Mouse (Mus musculus) heart, adult 18-20 months (tissue): ENCODE data around the gene Spata20. TPM values are rescaled to one million over a fixed set of nuclear protein-coding genes. Genes with fewer than 3 reads are reported as not detected.

Experiments
- DNase-seq, 2 experiments: peaks; one replicate each; pipeline ENCODE4 v3.0.0; 2021 to 2022; ENCODE audit warnings: mixed read lengths in 1 of 2
- total RNA-seq, 2 experiments: library from RNA; stranded (reverse); gene quantifications; 2 replicates each; pipeline ENCODE4 v1.2.3; 2021

Spata20 gene
- total RNA-seq, 2 experiments from 2014 or later: 0.17 to 0.54 TPM

- DNase-seq: no peak
These were observed 3.2 kb downstream of the Spata20 start for GRCm38 (mm10) chr11:94482738-94483137.

- DNase-seq: peak; percentile 53 to 56
These were observed 4.0 kb downstream of the Spata20 start for GRCm38 (mm10) chr11:94481963-94482362.

- no peak for DNase-seq
These were observed 5.6 kb downstream of the Spata20 start for GRCm38 (mm10) chr11:94480382-94480781.

DNA sequence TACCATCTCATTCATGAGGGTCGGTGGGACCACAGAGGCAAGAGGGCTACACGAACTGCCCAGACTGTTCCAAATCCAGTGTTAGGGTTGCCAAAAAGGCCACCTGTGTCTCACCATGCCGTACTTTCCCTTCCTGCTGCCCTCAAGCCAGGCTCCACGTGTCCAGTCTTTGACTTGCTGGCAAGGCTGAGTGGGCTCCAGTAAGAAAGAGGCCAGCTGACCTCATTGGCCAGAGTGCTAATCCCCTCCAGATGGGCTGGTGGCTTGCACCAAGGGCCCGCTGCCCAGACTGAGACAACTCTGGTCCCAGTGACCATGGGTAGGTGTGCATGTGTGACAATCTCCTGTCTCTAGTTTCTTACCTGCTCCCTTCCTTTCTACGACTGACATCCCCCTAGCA is 8.3 kb downstream of the Spata20 start:
- DNase-seq: no peak

DNA sequence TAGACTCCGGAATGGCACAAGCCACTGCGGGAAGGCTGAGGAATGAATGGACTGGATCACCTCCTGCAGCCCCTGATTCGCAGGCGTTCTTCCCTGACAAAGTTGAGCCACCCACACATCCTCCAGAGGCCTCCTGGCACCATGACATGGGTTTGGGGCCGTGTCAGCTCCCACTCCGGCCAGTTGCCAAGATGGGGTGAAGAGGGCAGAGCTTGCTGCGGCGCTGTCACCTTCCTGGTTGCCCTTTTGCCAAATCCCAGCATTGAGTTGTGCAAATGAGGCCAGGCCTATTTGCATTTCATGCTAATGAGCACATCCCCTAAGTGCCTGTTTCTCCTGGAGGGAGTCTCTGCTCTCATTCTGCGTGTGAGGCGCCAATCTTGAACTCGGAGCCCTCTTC is 10.3 kb downstream of the Spata20 start:
- DNase-seq: no peak

- no peak for DNase-seq
These were observed 11.5 kb downstream of the Spata20 start for GRCm38 (mm10) chr11:94474544-94474910.

DNA sequence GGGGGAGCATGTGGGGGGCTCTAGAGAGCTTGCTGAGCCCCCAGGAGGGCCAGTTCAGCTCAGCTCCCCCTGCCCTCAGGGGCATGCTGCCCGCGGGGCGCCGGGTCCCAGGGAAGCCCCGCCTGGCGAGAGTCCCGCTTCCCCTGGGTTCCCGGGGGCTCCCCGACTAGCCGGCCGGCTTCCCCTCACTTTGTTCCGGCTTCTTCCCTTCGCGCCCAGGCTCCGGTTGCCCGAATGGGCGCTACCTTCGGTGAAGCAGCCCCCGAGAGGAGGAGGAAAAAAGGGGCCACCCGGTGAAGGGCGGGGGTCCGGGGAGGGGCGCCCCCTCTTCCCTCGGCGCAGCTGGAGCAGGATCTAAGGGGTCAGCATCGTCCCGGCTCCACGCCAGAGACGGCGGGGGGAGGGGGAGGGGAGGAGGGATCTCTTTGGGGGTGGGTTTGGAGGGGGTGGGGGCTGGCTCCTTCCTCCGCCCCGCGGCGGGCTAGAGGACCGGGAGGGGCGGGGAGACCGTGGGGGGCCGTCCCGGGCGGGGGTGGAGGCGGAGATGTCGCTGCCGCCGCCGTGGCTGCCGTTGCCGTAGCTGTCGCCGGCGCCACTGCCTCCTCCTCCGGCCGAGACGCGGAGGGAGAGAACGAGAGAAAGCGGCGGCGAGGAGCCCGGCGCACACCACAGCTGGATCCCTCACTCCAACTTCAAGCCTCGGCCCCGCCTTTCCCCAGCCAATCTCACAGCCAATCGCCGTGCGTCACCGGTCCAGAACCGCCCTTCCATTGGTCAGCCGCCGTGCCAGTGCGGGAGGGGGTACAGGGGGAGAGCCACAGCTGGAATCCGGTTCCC is 12.1 kb downstream of the Spata20 start, which contains the start of gene Cacna1g:
TSS of gene Cacna1g (minus strand) at position 492 of the 837 bp plus-strand sequence.
- DNase-seq: peak; percentile 91 to 92

DNA sequence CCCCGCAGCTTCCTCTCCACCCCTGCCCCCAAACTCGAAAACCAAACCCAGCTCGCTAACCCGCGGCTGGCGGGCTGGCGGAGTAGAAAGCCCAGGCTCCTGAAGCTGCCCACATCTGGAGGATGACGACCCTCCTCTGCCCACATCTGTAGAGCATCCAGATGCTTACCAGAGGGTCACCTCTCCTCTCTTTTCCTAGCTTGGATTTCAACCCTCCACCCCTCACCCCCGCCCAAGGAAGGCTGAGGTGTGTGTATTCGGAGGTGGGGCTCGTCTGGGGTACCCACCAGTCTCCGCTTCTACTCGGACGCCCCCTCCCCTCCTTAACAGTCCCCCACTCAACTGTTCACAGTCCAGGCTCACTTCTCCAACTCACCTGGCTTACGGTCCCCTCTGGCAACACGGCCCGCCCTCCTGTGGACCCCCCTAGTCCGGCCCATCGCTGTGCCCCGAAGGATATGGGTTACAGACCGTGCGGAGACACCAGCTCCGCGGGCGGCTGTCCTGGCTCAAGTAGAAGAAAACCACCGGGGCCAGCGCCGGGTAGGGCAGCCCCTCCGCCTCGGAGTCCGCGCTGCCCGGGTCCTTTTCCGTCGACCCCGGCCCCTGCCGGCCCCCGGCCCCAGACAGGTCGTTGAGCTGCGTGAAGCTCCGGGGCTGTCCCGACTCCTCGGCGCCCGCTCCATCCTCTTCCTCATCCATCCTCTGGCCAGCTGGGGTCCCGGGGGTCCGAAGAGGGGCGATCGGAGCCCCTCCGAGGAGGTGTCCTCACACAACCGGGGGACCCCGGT is 12.9 kb downstream of the Spata20 start:
- DNase-seq: peak in 1 of 2 experiments; percentile 30

- DNase-seq: no peak
These were observed 13.4 kb downstream of the Spata20 start for GRCm38 (mm10) chr11:94472585-94472915.

- no peak for DNase-seq
These were observed 14.0 kb downstream of the Spata20 start for GRCm38 (mm10) chr11:94471740-94472584.

GRCm38 (mm10) chr11:94470391-94470790 is 15.6 kb downstream of the Spata20 start:
- no peak for DNase-seq

GRCm38 (mm10) chr11:94469136-94470064 is 16.6 kb downstream of the Spata20 start:
- peak in 1 of 2 experiments; percentile 29 for DNase-seq

- no peak for DNase-seq
These were observed 17.4 kb downstream of the Spata20 start for GRCm38 (mm10) chr11:94468582-94469064.

- DNase-seq: no peak
These were observed 19.6 kb downstream of the Spata20 start for GRCm38 (mm10) chr11:94466333-94466855.

- DNase-seq: no peak
These were observed 21.8 kb downstream of the Spata20 start for GRCm38 (mm10) chr11:94464170-94464569.

DNA sequence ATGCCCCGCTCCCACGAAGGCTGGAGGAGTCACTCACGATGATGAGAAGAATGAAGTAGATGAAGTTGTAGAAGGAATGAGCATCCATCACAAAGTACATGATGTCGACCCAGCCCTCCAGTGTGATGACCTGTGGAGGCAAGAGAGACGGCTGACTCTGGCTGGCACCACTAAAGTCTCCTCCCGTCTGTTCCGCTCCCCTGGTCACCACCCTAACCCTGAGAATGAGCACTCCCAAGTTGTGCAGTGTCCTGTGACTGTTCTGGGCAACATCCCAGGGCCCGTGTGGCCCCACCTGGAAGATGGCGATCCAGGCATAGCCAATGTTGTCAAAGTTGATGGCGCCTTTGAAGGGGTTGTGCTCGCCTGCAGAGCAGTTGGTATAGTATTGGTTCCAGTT is 24.1 kb downstream of the Spata20 start:
- DNase-seq: no peak

GRCm38 (mm10) chr11:94457001-94457400 is 29.0 kb downstream of the Spata20 start:
- DNase-seq: no peak

DNA sequence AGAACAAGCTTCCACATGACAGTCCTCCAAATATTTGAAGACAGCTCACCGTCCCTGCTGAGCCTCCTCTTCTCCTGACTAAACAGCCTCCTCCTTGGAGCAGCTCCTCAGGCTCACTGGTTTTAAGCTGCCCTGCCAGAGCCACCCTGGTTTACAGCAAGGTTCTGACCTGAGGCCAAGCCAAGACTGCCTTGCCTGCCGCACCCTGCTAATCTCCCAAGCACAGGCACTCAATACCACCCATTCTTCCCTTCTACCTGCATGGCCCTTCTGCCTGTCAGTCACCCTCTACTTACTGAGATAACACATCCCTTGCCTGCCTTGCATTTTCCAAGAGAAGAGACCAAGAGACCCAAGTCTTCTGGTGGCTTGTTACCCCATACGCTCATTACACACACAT is 29.6 kb downstream of the Spata20 start:
- DNase-seq: no peak

DNA sequence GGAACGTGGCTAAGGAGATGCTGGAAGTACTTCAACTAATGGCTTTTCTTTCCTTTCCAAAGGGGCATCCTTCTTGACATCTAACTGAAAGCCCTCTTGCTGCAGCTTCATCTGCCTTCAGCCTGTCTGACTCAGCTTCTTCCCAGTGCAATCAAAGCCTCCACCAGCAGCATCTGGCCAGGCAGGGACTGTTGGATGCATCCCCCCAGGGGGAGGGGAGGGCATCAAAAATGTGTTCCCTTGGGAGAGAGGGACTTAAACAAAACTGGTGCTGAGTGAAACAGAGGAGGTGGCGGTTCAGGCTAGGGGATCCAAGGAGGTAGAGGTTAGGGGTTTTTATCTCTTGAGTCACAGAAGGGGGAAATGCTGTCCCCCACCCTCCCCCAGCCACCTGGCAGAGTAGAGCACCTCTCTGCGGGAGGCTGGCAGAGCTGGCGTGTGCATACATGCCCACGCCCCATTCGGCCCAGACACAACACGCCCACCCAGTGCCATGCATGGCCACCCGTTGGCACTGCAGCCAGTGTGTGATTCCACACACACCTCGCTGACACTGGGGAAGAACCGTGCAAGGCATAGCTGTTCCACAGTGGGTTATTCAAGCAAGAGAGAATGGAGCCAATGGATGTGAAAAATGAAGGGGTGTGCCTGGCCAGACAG is 30.7 kb downstream of the Spata20 start:
- no peak for DNase-seq

DNA sequence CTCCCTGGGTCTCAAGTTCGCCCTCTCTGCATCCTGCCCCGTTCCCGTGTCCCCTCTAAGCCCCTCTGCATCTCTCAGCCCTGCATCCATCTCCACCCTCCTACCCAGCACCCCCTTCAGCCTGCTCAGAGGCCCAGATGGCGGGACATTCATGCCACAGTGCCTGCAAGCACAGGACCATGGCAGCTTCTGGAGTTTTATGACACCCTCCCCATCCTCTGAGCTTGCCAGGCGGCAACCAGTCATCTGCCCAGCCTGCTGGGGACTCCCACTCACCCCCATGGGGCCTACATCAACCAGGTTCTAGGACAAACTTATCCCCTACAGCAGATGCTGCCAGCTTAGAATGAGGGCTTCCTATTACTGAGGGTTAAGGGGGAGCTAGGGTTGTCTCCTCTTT is 31.2 kb downstream of the Spata20 start:
- DNase-seq: no peak
